In the genomic region with DNA sequence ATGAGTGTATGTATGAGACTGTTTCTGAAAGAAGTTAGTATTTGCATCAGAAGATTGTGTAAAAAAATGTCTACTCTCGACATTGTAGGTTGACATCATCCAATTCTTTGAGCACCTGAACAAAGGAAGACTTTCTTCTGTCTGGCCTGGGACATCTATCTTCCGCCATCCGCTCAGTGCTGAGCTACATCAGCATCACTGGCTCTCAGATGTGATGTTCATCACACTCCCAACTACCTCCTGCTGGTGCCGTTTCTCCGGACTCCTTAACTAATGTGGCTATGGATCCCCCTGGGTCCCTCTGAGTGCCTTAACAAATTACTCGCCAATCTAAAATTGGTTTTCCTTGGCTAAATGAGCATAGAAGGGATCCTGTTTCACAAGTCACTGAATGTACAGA, we compare ENCODE assay signal across 13 mouse cellular contexts. TPM values are rescaled to one million over a fixed set of nuclear protein-coding genes. Genes with fewer than 3 reads are reported as not detected.
"Had no signal": no experiment of that assay in that cellular context is flagged by ENCODE, and none has a peak within 500 bp of the region (broad histone marks: within the 10 kb centered on the region; RNA-seq: fewer than 3 reads in every experiment).

No protein-coding gene starts in this region.

- H3K27me3 ChIP-seq: liver, embryonic 15.5 days had no signal

- H3K9ac ChIP-seq: liver, embryonic 15.5 days had no signal

- H3K4me2 ChIP-seq: liver, embryonic 11.5 days; liver, embryonic 15.5 days had no signal

- ATAC-seq: lung, postnatal 0 days had no signal

- H3K36me3 ChIP-seq: limb, embryonic 10.5 days; liver, embryonic 15.5 days had no signal

- DNase-seq: kidney, adult 18-20 months; kidney, postnatal 25 days; lung, adult 2 months; lung, postnatal 36 days; right cerebral cortex, adult 18-20 months; right cerebral cortex, postnatal 25 days; thymus, postnatal 36 days had no signal

- H3K27ac ChIP-seq: left cerebral cortex, adult 2 months; limb, embryonic 10.5 days; liver, embryonic 15.5 days had no signal

- H3K4me3 ChIP-seq: left cerebral cortex, adult 2 months; limb, embryonic 10.5 days; liver, embryonic 15.5 days had no signal

- H3K9me3 ChIP-seq: limb, embryonic 10.5 days; liver, embryonic 15.5 days had no signal

RNA-seq across cellular contexts. Expression of a gene that starts 26.1 kb away (rescaled TPM):
- polyA plus RNA-seq: kidney, embryonic 16.5 days had no signal
